In the genomic region with DNA sequence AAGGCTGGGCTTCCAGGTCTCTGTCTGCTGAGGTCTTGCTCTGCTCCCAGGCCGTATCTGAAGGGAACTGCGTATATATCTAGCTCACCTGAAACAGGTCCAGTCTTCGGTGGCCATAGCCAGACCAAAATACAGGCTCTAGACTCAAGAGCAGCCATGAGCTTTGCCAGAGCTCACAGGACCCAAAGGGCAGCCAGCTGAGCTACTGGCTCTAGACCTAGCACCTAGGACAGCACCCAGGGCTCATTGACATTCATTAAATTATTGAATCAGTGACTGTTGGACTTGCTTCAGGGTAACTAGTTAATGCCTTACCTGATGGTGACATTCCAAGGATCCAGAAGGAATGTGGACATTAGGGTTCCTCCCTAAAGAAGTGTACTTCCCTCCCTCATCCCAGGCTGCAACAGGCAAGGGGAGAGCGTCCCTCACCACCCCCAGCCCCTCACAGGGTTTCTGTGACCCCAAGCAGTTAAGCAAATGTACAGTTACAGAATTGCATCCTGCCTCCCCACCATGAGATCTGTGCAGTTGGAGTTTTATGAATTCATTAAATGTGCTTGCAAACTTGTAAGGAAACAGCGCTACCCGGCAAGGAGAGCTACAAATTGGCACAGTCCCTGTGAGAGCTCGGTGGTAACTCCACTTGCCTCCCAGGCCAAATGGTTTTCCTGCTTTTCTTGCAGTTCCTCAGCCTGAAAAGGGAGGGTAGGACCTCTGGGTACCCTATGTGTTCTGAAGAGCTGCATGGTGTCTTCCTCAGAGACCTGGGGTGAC, we compare ENCODE assay signal across 12 mouse cellular contexts. TPM values are rescaled to one million over a fixed set of nuclear protein-coding genes. Genes with fewer than 3 reads are reported as not detected.
DNase-seq lines count a peak whose midpoint lies in the region; ATAC-seq and TF ChIP-seq lines count a peak whose summit lies in the region.
"Had no signal": no experiment of that assay in that cellular context is flagged by ENCODE, and none has a peak within 500 bp of the region (broad histone marks: within the 10 kb centered on the region; RNA-seq: fewer than 3 reads in every experiment).

No protein-coding gene starts in this region.

- H3K36me3 ChIP-seq in forebrain, embryonic 15.5 days, result no peaks in the 10 kb centered on the region
- no peaks in the 10 kb centered on the region for H3K36me3 ChIP-seq in kidney, embryonic 14.5 days (ENCODE audit: control insufficient read depth, insufficient read depth, low read length)
- H3K36me3 ChIP-seq in midbrain, embryonic 14.5 days (ENCODE audit: control insufficient read depth, insufficient read depth, low read length), result no peaks in the 10 kb centered on the region

- 66% methylated on average over 7 of the region's 7 CpGs for WGBS in forebrain, embryonic 15.5 days
- 62% methylated on average over 7 of the region's 7 CpGs for WGBS in kidney, embryonic 14.5 days
- WGBS in midbrain, embryonic 14.5 days, result 67% methylated on average over 7 of the region's 7 CpGs

- no peaks in the 10 kb centered on the region for H3K9me3 ChIP-seq in forebrain, embryonic 15.5 days
- no peaks in the 10 kb centered on the region for H3K9me3 ChIP-seq in kidney, embryonic 14.5 days (ENCODE audit: control insufficient read depth, low read length)
- no peaks in the 10 kb centered on the region for H3K9me3 ChIP-seq in midbrain, embryonic 14.5 days (ENCODE audit: control insufficient read depth, low read length)

- no peaks in the 10 kb centered on the region for H3K27me3 ChIP-seq in forebrain, embryonic 15.5 days
- H3K27me3 ChIP-seq in kidney, embryonic 14.5 days (ENCODE audit: control insufficient read depth, insufficient read depth, low read length), result no peaks in the 10 kb centered on the region
- no peaks in the 10 kb centered on the region for H3K27me3 ChIP-seq in midbrain, embryonic 14.5 days (ENCODE audit: control insufficient read depth, insufficient read depth, low read length)

- H3K4me3 ChIP-seq in forebrain, embryonic 15.5 days, result no peak overlapping the region
- no peak overlapping the region for H3K4me3 ChIP-seq in kidney, embryonic 14.5 days (ENCODE audit: low read length)
- no peak overlapping the region for H3K4me3 ChIP-seq in midbrain, embryonic 14.5 days (replicated peaks; ENCODE audit: low read depth, low read length)

- H3K4me2 ChIP-seq in forebrain, embryonic 15.5 days (replicated peaks), result no peak overlapping the region
- no peak overlapping the region for H3K4me2 ChIP-seq in kidney, embryonic 14.5 days (replicated peaks; ENCODE audit: low read depth, low read length)
- H3K4me2 ChIP-seq in midbrain, embryonic 14.5 days (ENCODE audit: low read length), result no peak overlapping the region

- no peak overlapping the region for H3K9ac ChIP-seq in forebrain, embryonic 15.5 days (replicated peaks)
- no peak overlapping the region for H3K9ac ChIP-seq in kidney, embryonic 14.5 days (ENCODE audit: low read depth, low read length)
- no peak overlapping the region for H3K9ac ChIP-seq in midbrain, embryonic 14.5 days (replicated peaks; ENCODE audit: low read length)
- H3K9ac ChIP-seq: liver, embryonic 14.5 days had no signal

- ATAC-seq in forebrain, embryonic 15.5 days (replicated peaks), result no peak
- peak; percentile 68; the same call in 1 of the 2 replicates for ATAC-seq in kidney, embryonic 14.5 days (ENCODE audit: low FRiP score, low TSS enrichment)
- no peak for ATAC-seq in midbrain, embryonic 14.5 days (ENCODE audit: low FRiP score, low TSS enrichment)

- TF ChIP-seq CTCF in brain, embryonic 14.5 days (IDR thresholded peaks at IDR 0.05; ENCODE audit: borderline replicate concordance, extremely low read depth, insufficient read depth, insufficient read length), result no peak

- DNase-seq in brain, embryonic 14.5 days (ENCODE audit: low read depth), result peak; percentile 56
- DNase-seq in midbrain, embryonic 14.5 days, result peak; percentile 29
- DNase-seq in gastrocnemius, postnatal 14 days, result no peak
- DNase-seq in gastrocnemius, adult 18-20 months (ENCODE audit: low spot score), result no peak
- DNase-seq in heart, postnatal 14 days, result no peak
- DNase-seq in retina, postnatal 1 day, result no peak
- DNase-seq: adrenal gland, postnatal 36 days; heart, adult 18-20 months; spleen, adult 18-20 months had no signal

- H3K4me1 ChIP-seq in forebrain, embryonic 15.5 days, result peaks cover 28% of the 10 kb centered on the region
- peaks cover 5% of the 10 kb centered on the region; the same call in 1 of the 2 replicates for H3K4me1 ChIP-seq in kidney, embryonic 14.5 days (ENCODE audit: control insufficient read depth, insufficient read depth, low read length)
- peaks cover 23% of the 10 kb centered on the region for H3K4me1 ChIP-seq in midbrain, embryonic 14.5 days (ENCODE audit: control insufficient read depth, insufficient read depth, low read length)

- no peak for TF ChIP-seq POLR2A in brain, embryonic 14.5 days (IDR thresholded peaks at IDR 0.05; ENCODE audit: borderline replicate concordance, extremely low read depth, insufficient read depth, insufficient read length, poor library complexity, severe bottlenecking)

- peak overlapping the region; percentile 93 for H3K27ac ChIP-seq in forebrain, embryonic 15.5 days (replicated peaks)
- H3K27ac ChIP-seq in kidney, embryonic 14.5 days (ENCODE audit: low read depth, low read length), result no peak overlapping the region
- H3K27ac ChIP-seq in midbrain, embryonic 14.5 days (replicated peaks; ENCODE audit: low read depth, low read length), result peak overlapping the region; percentile 93
- H3K27ac ChIP-seq: liver, embryonic 14.5 days had no signal

- intact Hi-C loops in gastrocnemius, postnatal 14 days (cut with DNase I; ENCODE audit: low total_unique reads), result no loop called here
- intact Hi-C loops in heart, postnatal 14 days (cut with DNase I), result no loop called here

RNA-seq across cellular contexts. Expression of gene Chchd6, which starts 19.3 kb away (rescaled TPM):
- 142 and 219 TPM in 2 replicates for polyA plus RNA-seq in brain, embryonic 14.5 days (2012; rRNA removed)
- 145 and 146 TPM in 2 replicates for polyA plus RNA-seq in forebrain, embryonic 15.5 days (2015; fragmentation: Nextera tagmentation; extraction: Ambion mirVana)
- polyA plus RNA-seq in kidney, embryonic 14.5 days (2014; fragmentation: Nextera tagmentation; extraction: Ambion mirVana), result 69.0 and 77.1 TPM in 2 replicates
- 164 and 204 TPM in 2 replicates for polyA plus RNA-seq in midbrain, embryonic 14.5 days (2014; fragmentation: Nextera tagmentation; extraction: Ambion mirVana)
- total RNA-seq in gastrocnemius, postnatal 14 days (2021), result 1 to 10 TPM; 2.7 to 3.3 TPM
- 1 to 10 TPM; 3.7 to 4.7 TPM for total RNA-seq in gastrocnemius, adult 18-20 months (2021)
- total RNA-seq in heart, postnatal 14 days (2021), result 10 to 100 TPM; 10.2 to 11.1 TPM

RNA-seq across cellular contexts. Expression of gene Txnrd3, which starts 29.0 kb away (rescaled TPM):
- 9.6 and 11.0 TPM in 2 replicates for polyA plus RNA-seq in brain, embryonic 14.5 days (2012; rRNA removed)
- 11.7 and 12.1 TPM in 2 replicates for polyA plus RNA-seq in forebrain, embryonic 15.5 days (2015; fragmentation: Nextera tagmentation; extraction: Ambion mirVana)
- polyA plus RNA-seq in kidney, embryonic 14.5 days (2014; fragmentation: Nextera tagmentation; extraction: Ambion mirVana), result 16.0 and 21.0 TPM in 2 replicates
- 16.3 and 17.6 TPM in 2 replicates for polyA plus RNA-seq in midbrain, embryonic 14.5 days (2014; fragmentation: Nextera tagmentation; extraction: Ambion mirVana)
- 1 to 10 TPM; 7.2 to 8.5 TPM for total RNA-seq in gastrocnemius, postnatal 14 days (2021)
- total RNA-seq in gastrocnemius, adult 18-20 months (2021), result 1 to 10 TPM; 3.5 to 4.6 TPM
- 10 to 100 TPM; 20.1 to 20.3 TPM for total RNA-seq in heart, postnatal 14 days (2021)

Comparison
In these comparisons a context has a peak if more than half of its experiments do, and no peak if none do; other contexts are left out.
1. DNase-seq: peak in brain, embryonic 14.5 days (single experiment) and midbrain, embryonic 14.5 days (single experiment); none in gastrocnemius, postnatal 14 days (single experiment), gastrocnemius, adult 18-20 months (single experiment), heart, postnatal 14 days (0 of 2) and retina, postnatal 1 day (single experiment).